In the genomic region with DNA sequence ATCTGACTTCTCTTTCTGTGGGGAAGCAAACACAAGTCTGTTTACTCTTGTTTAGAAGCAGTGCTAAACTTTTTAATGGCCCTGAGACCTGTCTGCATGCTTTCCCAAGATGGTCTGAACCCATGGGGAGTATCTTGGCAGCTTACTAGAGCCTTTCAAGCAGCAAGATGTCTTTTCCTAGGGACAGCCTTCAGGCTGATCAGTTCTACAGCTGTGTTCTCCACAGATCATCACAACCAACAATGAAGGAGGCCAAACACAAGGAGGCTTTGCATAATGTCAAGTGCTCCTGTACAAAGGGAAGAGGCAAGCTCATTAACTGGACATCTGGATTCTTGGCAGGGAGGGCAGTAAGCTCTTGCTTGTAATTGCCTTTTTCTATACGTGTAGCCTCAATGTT, we compare ENCODE assay signal across 18 mouse cellular contexts.
DNase-seq lines count a peak whose midpoint lies in the region; ATAC-seq lines count a peak whose summit lies in the region.
"Had no signal": no experiment of that assay in that cellular context is flagged by ENCODE, and none has a peak within 500 bp of the region (broad histone marks: within the 10 kb centered on the region; RNA-seq: fewer than 3 reads in every experiment).

No protein-coding gene starts in this region.

- no peak for DNase-seq in forebrain, embryonic 11.5 days (ENCODE audit: low spot score)
- DNase-seq in embryo, embryonic 11 days: peak; percentile 11
- no peak for DNase-seq in kidney, adult 8-10 months
- no peak for DNase-seq in kidney, adult 11 months
- DNase-seq: cerebellum, adult 2 months; heart, adult 11 months; kidney, postnatal 10 days; layer of hippocampus, postnatal 36 days; lung, adult 18-20 months; right cerebral cortex, postnatal 4 days had no signal

- H3K4me3 ChIP-seq in forebrain, embryonic 11.5 days (ENCODE audit: low read depth, low read length): no peak overlapping the region
- H3K4me3 ChIP-seq in forebrain, embryonic 15.5 days: no peak overlapping the region
- no peak overlapping the region for H3K4me3 ChIP-seq in hindbrain, embryonic 16.5 days (ENCODE audit: low read length)
- H3K4me3 ChIP-seq in midbrain, embryonic 16.5 days (ENCODE audit: low read depth, low read length): no peak overlapping the region
- H3K4me3 ChIP-seq: embryonic facial prominence, embryonic 12.5 days; heart, embryonic 15.5 days; limb, embryonic 13.5 days had no signal

- WGBS in forebrain, embryonic 11.5 days: 16% methylated on average over 1 of the region's 1 CpGs
- WGBS in forebrain, embryonic 15.5 days: 9% methylated on average over 1 of the region's 1 CpGs
- 24% methylated on average over 1 of the region's 1 CpGs for WGBS in hindbrain, embryonic 16.5 days
- WGBS in midbrain, embryonic 16.5 days: 20% methylated on average over 1 of the region's 1 CpGs

- 0 out of 2 replicates have a peak, but pooled peaks have one; percentile 38 for ATAC-seq in forebrain, embryonic 11.5 days (replicated peaks; ENCODE audit: low FRiP score)
- no peak for ATAC-seq in forebrain, embryonic 15.5 days (replicated peaks)
- peak; percentile 50; the same call in 1 of the 2 replicates for ATAC-seq in hindbrain, embryonic 16.5 days
- ATAC-seq in midbrain, embryonic 16.5 days: 0 out of 2 replicates have a peak, but pooled peaks have one; percentile 16
- ATAC-seq in monocyte, adult 5-6 weeks (replicated peaks; ENCODE audit: insufficient number of reproducible peaks, low FRiP score, low TSS enrichment, poor library complexity, severe bottlenecking): no peak
- ATAC-seq: inflammation-experienced regulatory T-cells, adult 6 months had no signal

- peaks cover 10% of the 10 kb centered on the region; the same call in 1 of the 2 replicates for H3K4me1 ChIP-seq in forebrain, embryonic 11.5 days (replicated peaks; ENCODE audit: control insufficient read depth, insufficient read depth, low read length)
- H3K4me1 ChIP-seq in forebrain, embryonic 15.5 days: peaks cover 15% of the 10 kb centered on the region
- H3K4me1 ChIP-seq in hindbrain, embryonic 16.5 days (ENCODE audit: control insufficient read depth, insufficient read depth, low read depth, low read length): peaks cover 10% of the 10 kb centered on the region
- peaks cover 31% of the 10 kb centered on the region for H3K4me1 ChIP-seq in midbrain, embryonic 16.5 days (ENCODE audit: control insufficient read depth, insufficient read depth, low read length)
- H3K4me1 ChIP-seq: heart, embryonic 15.5 days; limb, embryonic 13.5 days had no signal

- no peak overlapping the region for H3K4me2 ChIP-seq in forebrain, embryonic 11.5 days (ENCODE audit: low read depth, low read length, severe bottlenecking)
- no peak overlapping the region for H3K4me2 ChIP-seq in forebrain, embryonic 15.5 days (replicated peaks)
- no peak overlapping the region for H3K4me2 ChIP-seq in hindbrain, embryonic 16.5 days (ENCODE audit: low read length)
- no peak overlapping the region for H3K4me2 ChIP-seq in midbrain, embryonic 16.5 days (ENCODE audit: low read length)
- H3K4me2 ChIP-seq: embryonic facial prominence, embryonic 12.5 days; heart, embryonic 15.5 days; limb, embryonic 13.5 days had no signal

- no peak overlapping the region for H3K9ac ChIP-seq in forebrain, embryonic 11.5 days (ENCODE audit: low read length)
- H3K9ac ChIP-seq in forebrain, embryonic 15.5 days (replicated peaks): no peak overlapping the region
- no peak overlapping the region for H3K9ac ChIP-seq in hindbrain, embryonic 16.5 days (ENCODE audit: low read depth, low read length)
- no peak overlapping the region for H3K9ac ChIP-seq in midbrain, embryonic 16.5 days (ENCODE audit: low read depth, low read length)
- H3K9ac ChIP-seq: embryonic facial prominence, embryonic 12.5 days; heart, embryonic 15.5 days; limb, embryonic 13.5 days had no signal

- H3K36me3 ChIP-seq in forebrain, embryonic 11.5 days (ENCODE audit: control insufficient read depth, insufficient read depth, low read length): no peaks in the 10 kb centered on the region
- H3K36me3 ChIP-seq in forebrain, embryonic 15.5 days: no peaks in the 10 kb centered on the region
- H3K36me3 ChIP-seq in hindbrain, embryonic 16.5 days (ENCODE audit: control insufficient read depth, insufficient read depth, low read length): 0 out of 2 replicates have a peak, but pooled peaks cover 5% of the 10 kb centered on the region
- H3K36me3 ChIP-seq in midbrain, embryonic 16.5 days (ENCODE audit: control insufficient read depth, insufficient read depth, low read length): peaks cover 13% of the 10 kb centered on the region
- H3K36me3 ChIP-seq: embryonic facial prominence, embryonic 12.5 days; heart, embryonic 15.5 days; limb, embryonic 13.5 days had no signal

- H3K27me3 ChIP-seq in forebrain, embryonic 11.5 days (ENCODE audit: control insufficient read depth, insufficient read depth, low read length): no peaks in the 10 kb centered on the region
- H3K27me3 ChIP-seq in forebrain, embryonic 15.5 days: no peaks in the 10 kb centered on the region; the same call in 1 of the 2 replicates
- no peaks in the 10 kb centered on the region for H3K27me3 ChIP-seq in hindbrain, embryonic 16.5 days (replicated peaks; ENCODE audit: control insufficient read depth, insufficient read depth, low read length)
- H3K27me3 ChIP-seq in midbrain, embryonic 16.5 days (ENCODE audit: control insufficient read depth, insufficient read depth, low read depth, low read length): no peaks in the 10 kb centered on the region
- H3K27me3 ChIP-seq: embryonic facial prominence, embryonic 12.5 days; heart, embryonic 15.5 days; limb, embryonic 13.5 days had no signal

- H3K9me3 ChIP-seq in forebrain, embryonic 11.5 days (ENCODE audit: control insufficient read depth, low read length): no peaks in the 10 kb centered on the region
- H3K9me3 ChIP-seq in forebrain, embryonic 15.5 days: no peaks in the 10 kb centered on the region
- no peaks in the 10 kb centered on the region for H3K9me3 ChIP-seq in hindbrain, embryonic 16.5 days (ENCODE audit: control insufficient read depth, low read length)
- no peaks in the 10 kb centered on the region for H3K9me3 ChIP-seq in midbrain, embryonic 16.5 days (replicated peaks; ENCODE audit: control insufficient read depth, low read length, poor library complexity, severe bottlenecking)
- H3K9me3 ChIP-seq: embryonic facial prominence, embryonic 12.5 days; heart, embryonic 15.5 days; limb, embryonic 13.5 days had no signal

- H3K27ac ChIP-seq in forebrain, embryonic 11.5 days (ENCODE audit: low read depth, low read length): peak overlapping the region; percentile 57; the same call in 1 of the 2 replicates
- H3K27ac ChIP-seq in forebrain, embryonic 15.5 days (replicated peaks): no peak overlapping the region
- no peak overlapping the region for H3K27ac ChIP-seq in hindbrain, embryonic 16.5 days (ENCODE audit: low read depth, low read length)
- peak overlapping the region; percentile 66; the same call in 1 of the 2 replicates for H3K27ac ChIP-seq in midbrain, embryonic 16.5 days (ENCODE audit: low read length)
- H3K27ac ChIP-seq: embryonic facial prominence, embryonic 12.5 days; heart, embryonic 15.5 days; limb, embryonic 13.5 days had no signal

Comparison
In these comparisons a context has a peak if more than half of its experiments do, and no peak if none do; other contexts are left out.
1. ATAC-seq: peak in forebrain, embryonic 11.5 days (single experiment), hindbrain, embryonic 16.5 days (single experiment) and midbrain, embryonic 16.5 days (single experiment); none in forebrain, embryonic 15.5 days (single experiment) and monocyte, adult 5-6 weeks (single experiment).
2. H3K27ac ChIP-seq: peak in forebrain, embryonic 11.5 days (single experiment) and midbrain, embryonic 16.5 days (single experiment); none in forebrain, embryonic 15.5 days (single experiment) and hindbrain, embryonic 16.5 days (single experiment).